Mouse (Mus musculus) layer of hippocampus, postnatal 36 days (tissue): ENCODE measurements around the gene Cyb5b. TPM values are rescaled to one million over a fixed set of nuclear protein-coding genes. Genes with fewer than 3 reads are reported as not detected.
"Not testable (repeated sequence)": the region's sequence is repeated elsewhere in the genome, so short reads cannot be mapped to it uniquely, and the experiment has no call there.

Source experiments
- DNase-seq, 2 experiments: peaks; one replicate each; pipeline ENCODE4 v3.0.0; 2022
- total RNA-seq, 2 experiments: library from RNA; stranded (reverse); gene quantifications; 2 replicates each; pipeline ENCODE4 v1.2.3; 2021

Cyb5b gene
- total RNA-seq = 100 to 1,000 TPM; 106 to 109 TPM

GRCm38 (mm10) chr8:107150404-107151157, at the start of gene Cyb5b:
Gene Cyb5b (plus strand): TSS chr8:107150640.
- peak; percentile 92 for DNase-seq

DNA sequence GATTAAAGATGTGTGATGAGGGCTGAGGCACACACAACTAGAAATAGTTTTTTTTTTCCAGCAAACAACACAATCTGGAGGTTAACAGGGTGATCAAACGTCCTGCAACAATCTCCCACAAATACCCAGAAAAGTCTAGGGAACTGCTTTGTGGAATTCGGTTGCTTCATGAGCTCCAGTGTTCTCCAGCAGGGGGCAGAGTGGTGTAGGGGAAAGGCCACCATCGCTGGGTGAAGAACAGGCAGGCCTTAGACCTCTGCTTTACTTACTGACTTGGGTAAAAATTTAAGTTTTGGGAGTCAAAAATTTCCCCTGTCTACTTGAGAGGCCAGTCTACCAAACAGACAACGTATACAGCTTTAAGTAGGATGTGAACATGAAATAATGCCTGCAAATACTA, 45.9 kb upstream of the Cyb5b start:
- peak; percentile 63 to 73 for DNase-seq

- not testable (repeated sequence) for DNase-seq
Measured at GRCm38 (mm10) chr8:107108089-107108488, 42.4 kb upstream of the Cyb5b start.

GRCm38 (mm10) chr8:107108978-107109720, 41.3 kb upstream of the Cyb5b start:
- DNase-seq = no peak

DNA sequence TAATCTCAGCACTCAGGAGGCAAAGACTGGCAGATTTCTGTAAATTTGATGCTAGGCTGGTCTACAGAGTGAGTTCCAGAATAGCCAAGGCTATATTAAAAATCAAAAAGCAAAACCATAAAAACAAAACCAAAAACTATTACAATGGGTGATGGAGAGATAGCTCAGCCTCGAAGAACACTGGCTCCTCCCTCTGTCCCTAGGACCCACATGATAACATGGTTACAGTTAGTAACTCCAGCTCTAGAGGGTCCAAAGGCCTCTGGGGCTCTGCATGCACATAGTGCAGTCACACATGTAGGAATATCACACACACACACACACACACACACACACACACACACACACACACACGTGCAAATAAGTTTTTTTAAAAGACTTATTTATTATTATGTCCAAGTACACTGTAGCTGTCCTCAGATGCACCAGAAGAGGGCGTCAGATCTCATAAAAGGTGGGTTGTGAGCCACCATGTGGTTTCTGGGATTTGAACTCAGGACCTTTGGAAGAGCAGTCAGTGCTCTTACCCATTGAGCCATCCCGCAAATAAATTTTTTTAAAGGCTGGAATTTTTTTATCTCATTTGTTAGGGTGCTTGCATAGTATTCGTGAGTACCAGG, 40.5 kb upstream of the Cyb5b start:
- DNase-seq = no peak

DNA sequence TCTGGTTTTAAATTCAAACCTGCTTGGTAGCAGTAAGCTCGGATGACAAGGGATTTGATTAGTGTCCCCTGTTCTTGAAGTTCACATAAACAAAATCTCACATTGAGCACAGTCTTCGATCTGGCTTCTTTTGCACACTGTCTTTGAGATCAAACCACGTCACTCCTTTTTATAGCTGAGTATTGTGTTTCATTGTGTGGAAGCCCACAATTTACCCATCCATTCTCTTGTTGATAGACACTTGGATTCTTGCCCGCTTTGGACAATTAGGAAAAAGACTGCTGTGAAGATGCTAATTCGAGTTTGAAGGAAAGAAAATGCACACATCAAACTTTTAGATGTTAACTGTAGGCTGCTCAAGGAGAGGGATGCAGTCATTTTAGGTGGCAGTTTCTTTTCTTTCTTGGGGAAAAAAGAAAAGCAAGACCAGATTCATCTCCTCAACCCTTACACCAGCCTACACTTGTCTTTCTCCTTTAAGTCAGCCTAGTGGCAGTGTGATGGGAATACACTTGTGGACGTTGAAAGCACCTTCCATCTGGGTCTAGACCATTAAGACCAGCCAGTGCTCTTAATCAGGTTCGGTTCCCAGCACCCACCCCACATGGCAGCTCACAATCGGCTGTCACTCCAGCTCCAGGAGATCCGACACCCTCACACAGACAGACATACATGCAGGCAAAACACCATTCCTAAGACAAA, 39.7 kb upstream of the Cyb5b start:
- no peak for DNase-seq

DNA sequence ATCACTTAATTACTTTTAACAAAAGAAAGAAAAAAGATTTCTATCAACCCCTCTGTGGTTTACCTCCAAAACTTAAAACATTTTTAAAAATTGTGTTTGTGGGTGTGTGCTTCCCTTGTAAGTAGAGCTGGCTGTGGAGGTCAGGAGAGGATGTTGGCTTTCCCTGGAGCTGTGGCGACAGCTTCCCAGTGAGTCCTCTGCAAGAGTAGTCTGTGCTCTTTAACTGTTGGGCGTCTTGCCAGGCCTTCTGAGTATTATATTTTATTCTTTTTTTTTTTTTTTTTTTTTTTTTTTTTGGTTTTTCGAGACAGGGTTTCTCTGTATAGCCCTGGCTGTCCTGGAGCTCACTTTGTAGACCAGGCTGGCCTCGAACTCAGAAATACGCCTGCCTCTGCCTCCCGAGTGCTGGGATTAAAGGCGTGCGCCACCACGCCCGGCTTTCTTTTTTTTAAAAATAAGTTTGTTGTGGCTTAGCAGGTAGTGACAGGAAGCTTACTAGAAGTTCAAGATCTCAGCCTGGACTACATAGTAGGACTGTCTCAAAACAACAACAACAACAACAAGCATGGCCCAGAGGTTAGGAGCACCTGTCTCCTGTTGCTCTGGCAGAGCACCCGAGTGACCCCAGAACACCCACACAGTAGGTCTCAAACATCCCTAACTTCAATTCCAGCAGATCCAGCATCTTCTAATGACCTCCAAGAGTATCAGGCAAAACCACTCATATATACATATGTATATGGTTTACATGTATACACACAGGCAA, 38.9 kb upstream of the Cyb5b start:
- no peak for DNase-seq

- no peak for DNase-seq
Measured at GRCm38 (mm10) chr8:107113209-107113608, 37.2 kb upstream of the Cyb5b start.

- peak; percentile 35 to 37 for DNase-seq
Measured at GRCm38 (mm10) chr8:107114150-107115007, 36.1 kb upstream of the Cyb5b start.

- DNase-seq = no peak
Measured at GRCm38 (mm10) chr8:107115008-107115320, 35.5 kb upstream of the Cyb5b start.

GRCm38 (mm10) chr8:107116023-107116422, 34.4 kb upstream of the Cyb5b start:
- DNase-seq = peak; percentile 53 to 70

- no peak for DNase-seq
Measured at GRCm38 (mm10) chr8:107117019-107117418, 33.4 kb upstream of the Cyb5b start.

DNA sequence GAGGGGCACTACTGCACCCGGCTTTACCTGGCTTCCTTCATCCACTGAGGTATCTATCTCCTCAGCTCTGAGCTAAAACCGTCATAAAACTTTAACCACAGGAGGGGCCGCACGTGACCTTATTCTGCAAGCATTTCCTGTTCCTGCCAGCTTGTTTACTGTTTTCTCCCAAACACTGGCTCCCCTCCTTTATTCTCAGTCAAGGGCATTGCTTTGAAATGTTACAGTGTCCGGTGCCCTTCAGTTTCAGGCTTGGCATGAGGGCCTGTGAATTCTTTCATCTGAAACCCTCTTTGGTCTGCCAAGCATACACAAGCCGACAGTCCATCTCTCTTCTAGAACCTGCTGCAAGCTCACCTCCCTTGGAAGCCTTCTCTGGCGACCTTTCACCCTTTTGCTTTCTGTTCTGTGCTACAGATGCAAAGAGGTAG, 31.6 kb upstream of the Cyb5b start:
- DNase-seq = no peak

- DNase-seq = no peak
Measured at GRCm38 (mm10) chr8:107119412-107119811, 31.0 kb upstream of the Cyb5b start.

- no peak for DNase-seq
Measured at GRCm38 (mm10) chr8:107120806-107121205, 29.6 kb upstream of the Cyb5b start.

DNA sequence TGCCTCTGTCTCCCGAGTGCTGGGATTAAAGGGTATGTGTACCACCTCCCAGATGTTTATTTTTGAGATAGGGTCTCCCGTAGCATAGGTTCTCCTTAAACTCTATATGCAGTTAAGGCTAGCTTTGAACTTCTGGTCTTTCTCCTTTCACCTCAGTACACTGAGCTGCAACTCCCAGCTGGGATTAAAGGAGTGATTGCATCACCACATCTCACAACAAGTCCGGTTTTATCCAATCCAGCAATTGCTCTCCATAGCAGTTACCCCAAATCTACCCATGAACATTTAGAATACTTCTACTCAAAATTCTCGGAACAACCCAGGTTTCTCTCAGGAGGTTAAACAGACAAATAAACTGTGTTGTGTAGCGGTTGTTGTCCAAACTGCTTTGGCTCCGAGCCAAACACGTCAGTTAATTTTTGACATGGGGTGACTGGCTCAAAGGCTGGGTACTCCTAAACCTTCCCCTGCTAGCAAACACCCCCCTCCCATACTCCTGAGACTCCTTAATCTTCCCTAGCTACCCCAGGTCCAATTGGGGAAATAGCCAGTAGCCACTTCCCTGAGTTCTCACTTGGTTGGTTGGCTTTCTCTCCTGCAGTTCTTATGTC, 28.7 kb upstream of the Cyb5b start:
- no peak for DNase-seq

- no peak for DNase-seq
Measured at GRCm38 (mm10) chr8:107123063-107123614, 27.3 kb upstream of the Cyb5b start.

GRCm38 (mm10) chr8:107124343-107124742, 26.1 kb upstream of the Cyb5b start:
- DNase-seq = no peak

DNA sequence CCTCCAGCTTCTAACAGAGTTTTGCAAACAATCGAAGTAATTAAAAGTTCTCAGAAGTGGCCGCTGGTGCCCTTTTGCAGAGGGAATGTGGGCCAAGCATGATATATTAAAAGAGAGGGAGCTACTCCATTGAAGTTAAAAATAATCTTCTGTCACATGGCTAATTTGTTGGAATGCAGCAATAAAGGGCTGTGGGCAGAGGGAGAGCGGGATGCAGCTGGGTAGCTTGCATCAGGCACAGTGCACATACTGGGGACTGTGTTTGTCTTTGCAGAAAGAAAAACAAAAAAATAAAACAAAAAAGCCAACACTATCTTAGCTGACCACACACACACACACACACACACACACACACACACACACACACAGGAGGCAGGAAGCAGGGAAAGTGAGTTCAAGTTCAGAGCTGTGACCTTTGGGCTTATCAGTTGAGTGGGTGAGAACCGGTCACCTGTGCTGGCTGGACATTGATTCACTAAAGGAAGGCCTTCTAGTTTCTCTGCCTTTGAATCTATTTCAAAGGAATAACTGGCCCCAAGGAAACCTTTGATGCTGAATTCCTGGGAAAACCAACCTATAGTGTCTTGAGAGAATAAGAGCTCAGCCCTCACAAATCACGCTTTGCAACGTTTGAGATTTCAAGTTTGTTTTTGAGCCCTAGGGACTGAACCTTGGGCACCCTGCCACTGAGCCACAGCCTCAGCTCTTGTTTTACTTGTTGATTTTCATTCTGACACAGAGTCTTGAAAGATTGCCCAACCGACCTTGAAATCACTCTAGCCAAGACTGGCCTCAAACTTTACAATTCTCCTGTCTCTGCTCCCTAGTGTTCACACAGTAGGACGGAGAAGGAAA, 21.0 kb upstream of the Cyb5b start:
- DNase-seq = no peak
